Mouse (Mus musculus): ENCODE data around the gene Lrrc20.

GRCm38 (mm10) chr10:61564408-61564807 is 88.8 kb downstream of the Lrrc20 start:
- TF ChIP-seq ZNF384 (IDR thresholded peaks at IDR 0.05; ENCODE audit: low read depth, low read length): no peak
- TF ChIP-seq MAFK (IDR thresholded peaks at IDR 0.05; ENCODE audit: insufficient read depth, low read depth, low read length): no peak

Data from ES-E14 (cell line).